Mouse (Mus musculus) spleen, adult 2 months (tissue): ENCODE results near the gene 4933411K16Rik.

Source experiments
- CTCF ChIP-seq: fragments of 200-500 bp; IDR thresholded peaks from 2 replicates; pipeline ENCODE4 v1.5.1; 2011; ENCODE audit warnings: mild to moderate bottlenecking, inconsistent platforms; ENCODE audit not compliant: insufficient read depth, insufficient read length, insufficient replicate concordance; ENCODE audit errors: extremely low read depth
- POLR2A ChIP-seq: fragments of 200-500 bp; IDR thresholded peaks from 2 replicates; pipeline ENCODE4 v1.6.1; 2011; ENCODE audit warnings: low read depth, low read length, inconsistent platforms

DNA sequence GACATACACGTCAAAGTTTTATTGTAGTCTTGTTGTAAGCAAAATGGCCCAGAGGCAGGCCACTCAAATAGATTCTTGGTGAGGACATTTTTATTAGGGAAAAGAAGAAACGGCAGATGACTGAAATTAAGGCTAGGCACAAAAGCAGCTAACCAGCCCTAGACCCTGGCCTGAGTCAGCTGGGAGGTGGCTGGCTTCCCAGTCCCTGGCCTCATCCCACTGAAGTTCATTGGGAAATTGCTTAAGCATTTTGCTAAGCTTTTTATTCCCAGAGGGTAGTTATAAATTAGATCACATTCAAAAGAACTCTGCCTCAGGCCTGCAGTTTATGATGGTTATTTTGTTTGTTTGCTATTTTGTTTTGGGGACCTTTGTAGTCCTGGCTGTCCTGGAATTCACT is 3.8 kb downstream of the 4933411K16Rik start:
- TF ChIP-seq POLR2A: no peak
- no peak for TF ChIP-seq CTCF
